Mouse (Mus musculus): ENCODE measurements around the gene Mfsd9.

The Mfsd9 gene

DNA sequence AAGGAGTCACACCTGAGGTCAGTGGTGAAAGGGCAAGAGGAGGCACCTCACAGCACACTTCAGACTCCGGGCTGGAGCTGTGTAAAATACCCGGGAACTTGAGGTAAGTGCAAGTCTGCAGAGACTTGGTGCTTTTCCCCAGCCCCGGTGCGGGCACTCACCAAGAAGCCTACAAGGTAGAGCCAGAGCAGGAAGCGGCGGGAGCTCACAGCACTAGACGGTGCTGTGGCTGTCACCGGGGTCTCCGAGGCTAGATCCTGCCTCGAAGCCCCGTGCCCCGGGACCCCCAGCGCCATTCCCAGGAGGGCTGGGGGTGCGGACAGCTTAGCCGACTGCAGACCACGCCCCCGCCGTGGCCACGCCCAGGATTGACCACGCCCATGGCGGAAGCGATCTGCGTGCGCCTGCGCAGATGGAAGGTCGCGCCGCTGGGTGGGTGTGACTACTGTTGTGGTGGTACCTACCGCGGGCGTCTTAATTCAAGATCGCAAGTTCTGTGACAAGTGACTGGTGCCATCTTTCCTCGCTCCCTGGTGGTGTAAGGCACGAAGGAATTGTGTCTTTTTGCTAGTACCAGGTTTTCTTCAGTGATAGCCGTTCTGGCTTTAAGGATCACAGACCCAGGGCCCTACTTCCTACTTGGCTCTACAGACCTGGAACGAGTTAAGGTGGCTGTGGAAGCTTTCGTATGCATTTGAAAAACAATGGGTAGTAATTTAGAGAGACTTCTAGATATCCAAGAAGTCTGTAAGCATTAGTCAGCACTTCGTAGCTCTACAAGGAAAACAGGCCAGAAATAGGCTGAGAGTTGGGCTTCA, at the start of gene Mfsd9:
TSS of gene Mfsd9 (minus strand) at position 364 of the 818 bp plus-strand sequence.
- TF ChIP-seq GATA4 (IDR thresholded peaks at IDR 0.05; ENCODE audit: insufficient replicate concordance, low read length): no peak

DNA sequence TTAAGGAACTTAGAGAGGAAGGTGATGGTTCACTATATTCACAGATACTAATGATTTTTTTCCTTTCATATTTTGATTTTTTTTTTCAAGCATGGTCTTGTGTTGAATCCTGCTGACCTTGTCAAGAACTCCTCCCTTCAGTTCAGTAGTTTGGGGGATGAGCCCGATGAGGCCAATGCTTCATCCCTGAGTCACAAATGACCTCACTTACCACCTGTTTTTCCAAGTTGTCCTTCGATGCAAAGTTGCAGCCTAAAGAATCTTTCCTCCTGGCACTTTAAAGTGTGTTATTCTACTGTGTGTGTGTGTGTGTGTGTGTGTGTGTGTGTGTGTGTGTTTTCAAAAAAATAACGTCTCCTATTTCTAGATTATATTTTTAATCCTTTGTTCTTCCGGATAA, 45.0 kb upstream of the Mfsd9 start:
- no peak for TF ChIP-seq GATA4 (IDR thresholded peaks at IDR 0.05; ENCODE audit: insufficient replicate concordance, low read length)

DNA sequence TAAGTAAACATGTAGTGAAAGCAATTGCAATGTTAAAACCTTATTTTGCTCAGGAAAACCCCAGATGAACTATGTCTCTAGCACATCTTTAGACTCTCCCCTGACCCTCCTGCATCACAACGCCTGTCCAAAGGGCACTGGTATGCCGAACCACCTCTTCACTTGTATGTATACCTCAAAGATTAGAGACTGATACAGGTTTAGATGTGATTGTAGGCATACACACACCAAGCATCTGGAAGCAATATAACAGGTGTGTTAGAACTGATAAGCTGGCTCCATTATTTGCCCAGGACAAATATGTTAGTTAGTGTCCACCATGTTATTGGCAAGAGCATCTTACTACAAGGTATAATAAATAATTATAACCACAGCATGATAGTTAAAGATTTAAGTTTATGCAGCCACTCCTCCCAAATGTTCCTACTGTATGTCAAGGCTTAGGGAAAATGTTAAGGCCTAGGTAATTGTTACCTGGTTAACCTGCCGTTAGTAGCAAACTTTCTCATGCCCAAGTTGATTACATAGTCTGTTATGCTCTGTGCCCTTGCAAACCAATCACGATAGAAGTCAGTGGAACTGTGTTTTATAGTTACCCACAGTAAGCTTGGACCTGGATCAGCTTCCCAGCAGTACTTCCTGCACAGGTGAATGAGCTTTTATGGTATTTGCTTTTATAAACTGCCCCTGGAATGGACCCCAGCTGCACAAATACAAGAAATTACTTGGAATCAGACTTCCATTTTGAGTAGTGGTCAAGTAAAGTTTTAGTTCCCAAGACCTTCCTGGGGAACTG, 40.4 kb upstream of the Mfsd9 start:
- no peak for TF ChIP-seq GATA4 (IDR thresholded peaks at IDR 0.05; ENCODE audit: insufficient replicate concordance, low read length)

DNA sequence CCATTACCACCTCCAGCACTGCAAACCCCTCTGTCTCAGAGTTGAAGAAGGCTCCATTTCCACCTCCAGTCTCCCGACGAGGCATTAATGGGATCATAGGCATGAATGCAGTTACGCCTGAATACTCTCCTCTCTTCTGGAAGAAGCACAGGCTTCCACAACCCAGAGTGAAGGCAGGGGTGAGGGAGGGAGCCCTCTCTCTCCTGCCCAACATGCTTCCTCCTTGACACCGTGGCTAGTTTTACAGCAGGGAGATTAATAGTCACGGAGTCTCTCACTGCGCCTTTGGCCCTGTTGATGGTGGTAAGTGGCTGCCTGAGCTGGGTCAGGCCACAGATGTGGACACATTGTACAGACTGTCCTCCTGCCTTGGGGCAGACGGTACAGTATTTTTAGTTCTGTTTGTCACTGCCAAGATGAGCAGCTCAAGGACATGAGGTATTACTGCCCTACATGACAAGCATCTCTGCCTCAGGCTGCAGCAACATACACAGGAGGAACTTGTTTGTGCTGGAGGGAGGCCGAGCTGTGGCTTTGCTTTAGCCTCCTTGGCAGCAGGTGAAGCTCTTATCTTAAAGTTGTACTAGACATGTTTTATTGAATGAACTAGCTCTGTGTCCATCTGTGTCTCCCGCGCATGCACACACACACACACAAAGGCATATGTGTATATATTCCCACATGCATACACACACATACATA, 38.9 kb upstream of the Mfsd9 start:
- no peak for TF ChIP-seq GATA4 (IDR thresholded peaks at IDR 0.05; ENCODE audit: insufficient replicate concordance, low read length)

DNA sequence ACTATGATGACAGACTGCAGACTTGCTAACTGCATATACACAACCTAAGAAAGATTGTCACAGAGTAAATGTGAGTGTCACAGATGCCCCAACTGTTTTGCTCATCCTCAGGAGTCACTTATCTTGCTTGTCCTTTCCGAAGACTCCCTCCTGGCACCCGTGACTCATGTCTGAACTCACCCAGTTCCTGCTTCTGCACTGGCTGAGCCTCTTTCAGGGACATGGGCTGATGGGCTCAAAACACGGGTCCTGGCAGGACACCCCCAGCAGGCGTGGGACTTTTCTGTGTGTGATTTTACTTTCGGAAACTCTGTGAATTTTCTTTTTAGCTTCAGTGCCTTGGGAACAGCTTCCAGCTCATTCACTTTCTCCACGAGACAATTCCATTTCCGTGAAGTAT, 35.3 kb upstream of the Mfsd9 start:
- no peak for TF ChIP-seq GATA4 (IDR thresholded peaks at IDR 0.05; ENCODE audit: insufficient replicate concordance, low read length)

DNA sequence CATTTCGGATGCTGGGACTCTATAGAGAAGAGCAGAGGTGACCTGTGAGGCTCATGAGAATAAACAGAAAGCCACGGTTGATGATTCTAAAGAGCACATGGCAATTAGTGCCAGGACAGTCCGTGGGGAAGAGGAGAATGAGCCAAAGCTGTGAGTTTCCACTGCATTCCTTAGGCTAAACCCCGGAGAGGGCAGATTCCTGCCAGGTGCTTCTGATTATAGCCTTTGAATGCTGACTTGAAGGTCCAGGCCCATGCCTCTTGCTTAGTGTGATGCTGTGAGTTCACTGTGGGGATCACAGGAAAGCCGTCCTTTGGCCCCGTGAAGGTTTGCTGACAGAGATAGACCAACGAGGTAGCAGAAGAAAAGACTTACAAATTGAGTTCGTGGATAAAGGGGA, 34.4 kb upstream of the Mfsd9 start:
- no peak for TF ChIP-seq GATA4 (IDR thresholded peaks at IDR 0.05; ENCODE audit: insufficient replicate concordance, low read length)

DNA sequence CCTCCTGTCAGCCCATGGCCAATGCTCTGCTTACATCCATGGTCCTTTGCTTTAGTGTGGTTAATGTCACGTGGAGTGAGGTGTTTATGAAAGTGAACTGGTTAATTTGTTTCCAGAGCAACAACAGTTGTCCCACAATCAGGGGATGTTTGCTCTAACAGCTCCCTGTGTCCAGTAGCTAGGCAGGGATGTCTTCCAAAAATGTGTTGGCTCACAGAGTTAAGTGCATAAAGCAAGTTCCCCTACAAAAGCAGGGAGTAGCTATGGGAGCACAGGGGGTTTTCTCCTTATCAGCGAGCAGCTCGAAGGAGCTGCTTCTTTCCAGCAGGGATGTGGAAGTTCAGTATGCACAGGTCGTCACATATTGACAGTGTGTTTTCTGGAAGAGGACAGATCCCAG, 34.0 kb upstream of the Mfsd9 start:
- no peak for TF ChIP-seq GATA4 (IDR thresholded peaks at IDR 0.05; ENCODE audit: insufficient replicate concordance, low read length)

DNA sequence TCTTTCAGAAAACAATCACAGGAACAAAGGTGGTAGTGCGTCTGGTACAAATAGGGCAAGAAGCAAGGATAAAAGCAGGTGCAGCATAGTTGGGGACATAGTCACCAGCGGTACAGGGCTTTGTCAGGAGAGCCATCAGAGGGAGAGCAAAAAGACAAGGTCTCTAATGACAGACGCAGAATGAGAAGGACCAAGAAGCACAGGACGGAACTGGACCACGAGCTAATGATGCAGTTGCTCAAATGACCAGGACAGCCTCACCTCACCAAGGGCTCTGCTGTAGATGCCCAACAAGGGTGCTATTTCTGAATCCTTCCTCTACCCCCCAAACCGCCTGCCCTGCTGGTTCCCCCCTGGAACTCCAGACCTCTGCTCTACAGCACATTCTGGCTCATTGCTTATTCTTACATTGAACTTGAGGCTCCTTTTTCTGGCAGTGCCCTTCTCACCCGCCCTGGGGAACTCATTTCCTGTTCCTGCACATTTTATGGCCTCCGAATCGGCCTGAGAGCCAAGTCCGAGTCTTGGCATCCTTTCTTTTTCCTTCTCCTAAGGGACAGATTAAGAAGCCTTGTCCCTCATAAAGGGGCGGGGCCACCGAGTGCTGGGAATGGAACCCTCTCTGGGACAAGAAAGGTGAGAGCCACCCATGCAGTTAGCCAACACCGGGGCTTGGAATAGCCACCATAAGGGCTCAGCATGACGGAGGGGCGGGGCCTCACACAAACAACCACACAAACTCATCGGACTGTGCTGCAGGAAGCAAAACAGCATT, 24.8 kb upstream of the Mfsd9 start:
- no peak for TF ChIP-seq GATA4 (IDR thresholded peaks at IDR 0.05; ENCODE audit: insufficient replicate concordance, low read length)

DNA sequence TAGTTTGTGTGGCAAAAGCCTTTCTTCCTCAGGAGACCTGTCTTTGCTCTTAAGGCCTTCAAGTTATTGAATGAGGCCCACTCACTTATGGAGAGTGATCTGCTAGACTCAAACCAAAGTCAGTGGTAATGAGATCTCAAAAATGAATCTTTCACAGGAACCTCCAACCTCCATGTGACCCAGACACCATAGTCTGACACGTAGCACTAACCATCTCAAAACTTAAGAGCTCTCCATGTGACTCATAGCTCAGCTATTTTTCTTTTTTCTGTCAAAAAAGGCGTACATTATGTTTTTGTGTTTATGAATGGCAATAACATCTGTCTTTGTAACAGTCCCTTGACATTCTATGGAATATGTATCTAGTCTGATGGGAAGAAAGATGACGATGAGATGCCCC, 18.2 kb upstream of the Mfsd9 start:
- no peak for TF ChIP-seq GATA4 (IDR thresholded peaks at IDR 0.05; ENCODE audit: insufficient replicate concordance, low read length)

DNA sequence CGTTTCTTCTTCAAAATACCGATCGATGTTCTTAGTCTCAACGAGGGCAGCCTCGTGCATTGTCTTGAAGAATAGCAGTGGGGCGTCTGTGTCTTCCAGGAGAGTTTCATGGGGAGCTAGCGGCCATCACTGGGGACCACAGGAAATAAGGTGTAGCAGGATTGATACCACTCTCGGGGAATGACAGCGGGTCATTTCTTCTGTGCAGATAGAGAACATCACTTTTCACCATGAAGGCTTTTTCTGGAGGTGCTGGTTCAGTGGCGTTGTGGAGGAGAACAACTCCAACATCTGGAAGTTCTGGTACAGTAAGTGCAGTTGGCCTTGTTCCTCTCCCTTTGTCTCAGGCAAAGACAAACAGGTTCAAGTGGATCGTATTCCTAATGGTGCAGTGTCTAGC, 15.4 kb upstream of the Mfsd9 start:
- TF ChIP-seq GATA4 (IDR thresholded peaks at IDR 0.05; ENCODE audit: insufficient replicate concordance, low read length): no peak

DNA sequence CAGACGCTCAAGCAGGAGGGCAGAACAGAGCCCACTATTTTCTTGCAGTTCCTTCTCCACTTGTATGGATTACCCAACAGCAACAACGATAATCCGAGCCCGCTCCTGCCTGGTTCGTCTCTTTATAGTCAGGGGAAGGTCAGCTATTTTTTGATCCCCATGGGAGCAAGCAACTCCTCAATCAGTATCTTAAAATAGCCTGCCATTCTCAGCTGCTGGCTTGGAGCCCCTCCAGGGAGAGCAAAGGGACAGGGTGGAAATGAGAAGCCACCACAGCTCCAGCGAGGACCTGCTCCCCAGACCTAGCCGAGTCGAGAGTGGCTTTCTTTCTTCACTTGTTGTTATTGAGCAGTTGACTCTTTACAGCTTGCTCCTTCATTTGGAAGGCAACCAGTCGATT, 14.9 kb upstream of the Mfsd9 start, which contains the start of gene Tmem182:
TSS of gene Tmem182 (plus strand) at position 251 of the 400 bp plus-strand sequence.
- TF ChIP-seq GATA4 (IDR thresholded peaks at IDR 0.05; ENCODE audit: insufficient replicate concordance, low read length): no peak

DNA sequence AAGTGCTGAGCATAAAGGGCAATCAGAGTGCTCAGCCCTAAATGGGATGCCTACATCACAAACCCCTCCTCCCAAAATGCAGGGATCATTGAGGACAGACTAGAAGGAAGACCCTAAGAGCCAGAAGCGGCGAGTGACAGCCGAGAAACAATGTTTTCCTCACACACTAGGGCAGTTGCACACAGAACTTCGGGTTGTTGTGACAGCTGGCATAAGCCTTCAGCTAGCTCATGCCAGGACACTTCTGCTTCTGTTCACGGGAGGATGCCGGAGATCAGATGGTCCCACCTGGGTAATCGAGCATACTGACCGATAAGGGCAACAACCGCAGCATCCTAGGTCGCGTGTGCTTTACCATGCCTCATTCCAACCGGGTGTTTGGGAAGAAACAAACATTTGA, 13.6 kb upstream of the Mfsd9 start:
- TF ChIP-seq GATA4 (IDR thresholded peaks at IDR 0.05; ENCODE audit: insufficient replicate concordance, low read length): no peak

DNA sequence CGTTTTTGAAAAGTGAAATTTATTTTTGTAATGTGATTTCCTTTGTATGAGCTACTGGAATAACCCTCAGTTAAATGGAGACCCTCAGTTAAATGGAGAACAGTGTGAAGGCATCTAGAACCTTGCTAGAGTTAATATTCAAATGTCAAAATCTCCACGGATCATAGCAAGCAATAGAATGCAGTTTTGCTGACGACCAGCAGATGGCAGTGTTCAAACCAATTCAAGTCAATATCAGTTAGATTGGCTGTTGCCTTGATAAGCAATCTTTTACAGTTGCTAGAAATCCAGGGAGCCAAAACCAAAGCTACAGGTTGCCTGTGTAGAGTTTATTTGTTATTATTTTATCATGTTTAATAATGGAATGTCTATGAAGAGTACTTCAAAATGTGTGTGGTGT, 12.3 kb upstream of the Mfsd9 start:
- TF ChIP-seq GATA4 (IDR thresholded peaks at IDR 0.05; ENCODE audit: insufficient replicate concordance, low read length): no peak

DNA sequence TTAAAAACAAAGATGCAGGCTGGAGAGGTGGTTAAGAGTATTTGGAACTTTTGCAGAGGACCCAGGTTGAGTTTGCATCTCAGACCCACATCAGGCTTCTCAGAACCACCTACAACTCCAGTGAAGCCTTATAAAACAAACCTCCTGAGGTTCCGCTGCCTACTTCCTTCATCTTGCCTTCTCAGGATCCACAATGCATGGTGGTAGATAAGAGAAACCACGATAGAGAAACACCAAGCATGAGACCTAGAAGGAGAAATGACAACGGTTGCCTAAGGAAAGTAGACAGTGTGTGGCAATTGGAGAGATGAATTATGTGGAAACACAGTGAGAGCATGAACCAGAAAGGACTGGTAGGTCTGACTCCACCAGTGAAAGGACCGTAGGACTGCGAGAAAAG, 10.4 kb upstream of the Mfsd9 start:
- no peak for TF ChIP-seq GATA4 (IDR thresholded peaks at IDR 0.05; ENCODE audit: insufficient replicate concordance, low read length)

DNA sequence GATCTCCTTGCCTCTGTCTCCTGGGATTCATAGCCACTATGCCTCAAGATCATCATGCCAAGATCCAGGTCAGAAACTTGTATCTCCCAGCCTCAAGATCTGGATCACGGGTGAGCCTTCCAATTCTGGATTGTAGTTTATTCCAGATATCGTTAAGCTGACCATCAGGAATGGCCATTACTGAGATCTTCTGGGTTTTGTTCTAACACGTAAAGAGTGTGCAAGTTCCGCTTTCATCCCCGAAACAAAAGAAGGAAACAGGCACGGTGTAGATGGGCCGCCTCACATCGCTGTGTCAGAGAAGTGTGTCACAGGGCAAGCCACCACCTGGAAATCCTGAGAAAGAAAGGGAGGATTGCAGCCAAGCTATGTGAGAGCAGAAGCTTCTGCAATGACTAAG, 8.6 kb upstream of the Mfsd9 start:
- TF ChIP-seq GATA4 (IDR thresholded peaks at IDR 0.05; ENCODE audit: insufficient replicate concordance, low read length): no peak

Measured in liver, adult (tissue).